22 mouse cellular contexts compared by ENCODE assay signal in the genomic region with DNA sequence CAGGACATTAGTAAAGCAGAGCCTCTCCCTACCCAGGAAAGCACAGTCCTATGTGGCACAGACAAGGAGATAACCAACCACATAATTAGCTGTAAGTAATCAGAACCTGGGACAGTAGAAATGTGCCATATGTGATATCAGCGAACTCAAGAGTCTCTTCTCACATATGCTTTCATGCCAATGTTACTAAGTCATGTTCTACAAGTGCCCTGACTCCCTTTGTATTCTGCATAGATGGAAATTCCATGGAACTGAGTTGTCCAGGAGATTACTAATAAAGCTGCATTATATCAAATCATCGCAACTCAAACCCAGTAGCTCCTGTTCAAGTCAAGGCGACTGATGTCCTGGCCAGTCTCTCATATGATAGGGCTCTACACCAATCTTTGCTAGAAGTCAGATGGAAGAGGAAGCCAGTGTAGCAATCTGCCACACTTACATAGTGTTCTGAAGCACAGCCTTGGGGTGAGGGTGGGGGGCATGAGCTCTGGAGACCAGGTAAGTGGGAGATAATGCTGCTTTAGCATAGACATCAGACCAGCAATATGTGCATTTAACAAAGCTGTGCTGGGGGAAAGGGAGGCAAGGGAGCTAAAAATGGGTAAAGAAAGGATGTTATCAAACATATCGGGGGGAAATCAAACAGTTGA. TPM values are rescaled to one million over a fixed set of nuclear protein-coding genes. Genes with fewer than 3 reads are reported as not detected.
DNase-seq lines count a peak whose midpoint lies in the region; ATAC-seq and TF ChIP-seq lines count a peak whose summit lies in the region.
"Had no signal": no experiment of that assay in that cellular context is flagged by ENCODE, and none has a peak within 500 bp of the region (broad histone marks: within the 10 kb centered on the region; RNA-seq: fewer than 3 reads in every experiment).

No protein-coding gene starts in this region.

- no peaks in the 10 kb centered on the region for H3K79me2 ChIP-seq in heart, adult 2 months (replicated peaks; ENCODE audit: control insufficient read depth, insufficient read depth, low read length)

- ATAC-seq in heart, embryonic 14.5 days (ENCODE audit: insufficient number of reproducible peaks, insufficient read depth, low FRiP score, low read depth): peak; percentile 73
- ATAC-seq in lung, embryonic 16.5 days (ENCODE audit: low read depth): no peak
- ATAC-seq: activated CD4-positive, CD25-positive, alpha-beta regulatory T cell, adult 4 months; forebrain, embryonic 16.5 days; intestine, postnatal 0 days; Patski had no signal

- TF ChIP-seq EP300 in heart, adult 2 months (IDR thresholded peaks at IDR 0.05; ENCODE audit: insufficient read depth, low read depth, low read length): no peak

- 0 out of 2 replicates have a peak overlapping the region, but pooled peaks have one; percentile 20 for H3K27ac ChIP-seq in heart, adult 2 months
- H3K27ac ChIP-seq in heart, embryonic 14.5 days (replicated peaks in 1 of 2; ENCODE audit: control insufficient read depth in 1 of 2, insufficient read depth in 1 of 2, low read depth in 2 of 2, low read length in 2 of 2): peak overlapping the region; percentile 79 to 93
- peak overlapping the region; percentile 13; the same call in 1 of the 2 replicates for H3K27ac ChIP-seq in lung, embryonic 16.5 days (ENCODE audit: low read length)
- H3K27ac ChIP-seq: embryonic facial prominence, embryonic 13.5 days; forebrain, embryonic 12.5 days; hindbrain, embryonic 10.5 days; hindbrain, embryonic 14.5 days had no signal

- 68% methylated on average over 4 of the region's 4 CpGs for WGBS in heart, adult 2 months
- WGBS in heart, embryonic 14.5 days: 21% methylated on average over 4 of the region's 4 CpGs
- WGBS in lung, embryonic 16.5 days: 84% methylated on average over 4 of the region's 4 CpGs

- TF ChIP-seq CTCF in heart, adult 2 months (IDR thresholded peaks at IDR 0.05): no peak

- intact Hi-C loops in heart, adult 2 months (cut with DNase I): loop anchor here (5.0 kb wide), 1 partner anchor 69 kb away; no protein-coding TSS in a partner anchor
- intact Hi-C loops in heart, postnatal 10 days (cut with DNase I): loop anchor here (5.0 kb wide), 1 partner anchor 59 kb away; no protein-coding TSS in a partner anchor

- H3K4me2 ChIP-seq in heart, embryonic 14.5 days (ENCODE audit: low read length): peak overlapping the region; percentile 35
- H3K4me2 ChIP-seq in lung, embryonic 16.5 days (ENCODE audit: low read depth, low read length): no peak overlapping the region
- H3K4me2 ChIP-seq: embryonic facial prominence, embryonic 13.5 days; forebrain, embryonic 12.5 days; hindbrain, embryonic 14.5 days had no signal

- H3K4me1 ChIP-seq in heart, adult 2 months (ENCODE audit: control insufficient read depth, insufficient read depth, low read length): peaks cover 2% of the 10 kb centered on the region; the same call in 1 of the 2 replicates
- H3K4me1 ChIP-seq in heart, embryonic 14.5 days (ENCODE audit: control insufficient read depth in 2 of 2, insufficient read depth in 2 of 2, low read length in 2 of 2): peaks cover 11 to 19% of the 10 kb centered on the region in 2 experiments
- peaks cover 5% of the 10 kb centered on the region; the same call in 1 of the 2 replicates for H3K4me1 ChIP-seq in lung, embryonic 16.5 days (replicated peaks; ENCODE audit: control insufficient read depth, insufficient read depth, low read length)
- H3K4me1 ChIP-seq: embryonic facial prominence, embryonic 13.5 days; forebrain, embryonic 12.5 days; hindbrain, embryonic 10.5 days had no signal

- no peaks in the 10 kb centered on the region for H3K27me3 ChIP-seq in heart, adult 2 months (ENCODE audit: control insufficient read depth, insufficient read depth, low read length)
- no peaks in the 10 kb centered on the region for H3K27me3 ChIP-seq in heart, embryonic 14.5 days (ENCODE audit: control insufficient read depth, insufficient read depth, low read length)
- no peaks in the 10 kb centered on the region for H3K27me3 ChIP-seq in lung, embryonic 16.5 days (ENCODE audit: control insufficient read depth, insufficient read depth, low read depth, low read length)
- H3K27me3 ChIP-seq: CH12.LX; embryonic facial prominence, embryonic 13.5 days; forebrain, embryonic 12.5 days; Patski had no signal

- H3K9ac ChIP-seq in heart, adult 2 months (ENCODE audit: low read depth, low read length): no peak overlapping the region
- H3K9ac ChIP-seq in heart, embryonic 14.5 days (ENCODE audit: low read length): no peak overlapping the region
- H3K9ac ChIP-seq in lung, embryonic 16.5 days (ENCODE audit: low read length): no peak overlapping the region
- H3K9ac ChIP-seq: embryonic facial prominence, embryonic 13.5 days; forebrain, embryonic 12.5 days; hindbrain, embryonic 14.5 days had no signal

- no peaks in the 10 kb centered on the region for H3K36me3 ChIP-seq in heart, adult 2 months (ENCODE audit: control insufficient read depth, insufficient read depth, low read length)
- no peaks in the 10 kb centered on the region for H3K36me3 ChIP-seq in heart, embryonic 14.5 days (ENCODE audit: control insufficient read depth, insufficient read depth, low read length)
- H3K36me3 ChIP-seq in lung, embryonic 16.5 days (ENCODE audit: control insufficient read depth, insufficient read depth, low read length): no peaks in the 10 kb centered on the region
- H3K36me3 ChIP-seq: embryonic facial prominence, embryonic 13.5 days; forebrain, embryonic 12.5 days; hindbrain, embryonic 10.5 days had no signal

- no peak overlapping the region for H3K4me3 ChIP-seq in heart, adult 2 months
- no peak overlapping the region for H3K4me3 ChIP-seq in heart, embryonic 14.5 days (ENCODE audit: control insufficient read depth in 1 of 2, insufficient read depth in 1 of 2, low read depth in 1 of 2, low read length in 2 of 2)
- H3K4me3 ChIP-seq in lung, embryonic 16.5 days (ENCODE audit: low read length): no peak overlapping the region
- H3K4me3 ChIP-seq: embryonic facial prominence, embryonic 13.5 days; forebrain, embryonic 12.5 days; hindbrain, embryonic 10.5 days had no signal

- no peak for DNase-seq in heart, adult 2 months
- DNase-seq in heart, postnatal 10 days: no peak
- no peak for DNase-seq in heart, adult 8-10 months (ENCODE audit: low spot score)
- DNase-seq in lung, postnatal 36 days: no peak
- no peak for DNase-seq in adrenal gland, postnatal 25 days
- DNase-seq: adrenal gland, postnatal 14 days; cerebellum, adult 18-20 months; cerebellum, adult 9-11 months; cerebellum, postnatal 36 days; gastrocnemius, postnatal 10 days; kidney, adult 8-10 months had no signal

- no peak for TF ChIP-seq POLR2A in heart, adult 2 months (IDR thresholded peaks at IDR 0.05; ENCODE audit: insufficient read depth, low read depth, low read length)

- H3K9me3 ChIP-seq in heart, embryonic 14.5 days (ENCODE audit: control insufficient read depth, low read length): no peaks in the 10 kb centered on the region
- no peaks in the 10 kb centered on the region for H3K9me3 ChIP-seq in lung, embryonic 16.5 days (ENCODE audit: control insufficient read depth, low read length)
- H3K9me3 ChIP-seq: embryonic facial prominence, embryonic 13.5 days; forebrain, embryonic 12.5 days; hindbrain, embryonic 10.5 days had no signal

RNA-seq across cellular contexts. Expression of a gene that starts 2.9 kb away (rescaled TPM):
- total RNA-seq in heart, adult 2 months (2021): 10 to 100 TPM; 29.4 to 35.5 TPM
- polyA plus RNA-seq in heart, adult 2 months (2012; rRNA removed): 13.4 and 24.3 TPM in 2 replicates
- total RNA-seq in heart, postnatal 10 days (2021): 10 to 100 TPM; 22.1 to 22.7 TPM
- 40.6 and 43.3 TPM in 2 replicates for polyA plus RNA-seq in heart, embryonic 14.5 days (2014; fragmentation: Nextera tagmentation; extraction: Ambion mirVana)
- 10 to 100 TPM; 25.5 to 40.5 (median 31.9) TPM for total RNA-seq in heart, adult 8-10 months (2022)
- polyA plus RNA-seq in lung, embryonic 16.5 days (2015; fragmentation: Nextera tagmentation; extraction: Ambion mirVana): 1.0 and 1.8 TPM in 2 replicates
- total RNA-seq in adrenal gland, postnatal 25 days (2021): 0.82 and 0.90 TPM in 2 replicates
- polyA plus RNA-seq: activated CD4-positive, CD25-positive, alpha-beta regulatory T cell, adult 4 months had no signal

Comparison
In these comparisons a context has a peak if more than half of its experiments do, and no peak if none do; other contexts are left out.
1. H3K27ac ChIP-seq: peak in every context shown above with its lines; median percentile 86 in heart, embryonic 14.5 days; 20 in heart, adult 2 months; 13 in lung, embryonic 16.5 days.
2. RNA of a gene that starts 2.9 kb away (total RNA-seq): 29.4 to 35.5 TPM in heart, adult 2 months, 25.5 to 40.5 TPM in heart, adult 8-10 months and 22.1 to 22.7 TPM in heart, postnatal 10 days; 0.82 to 0.90 TPM in adrenal gland, postnatal 25 days; every median in the first group is over 10 times any median in the second.